Mouse (Mus musculus) erythroblast, embryonic 14.5 days (primary cell): ENCODE results near the gene Cdkn2aip.

Experiments used
- GATA1 ChIP-seq: IDR thresholded peaks from 2 replicates; pipeline ENCODE4 v1.6.1; 2012; ENCODE audit warnings: low read length, inconsistent platforms, mixed read lengths
- TAL1 ChIP-seq: IDR thresholded peaks from 3 replicates; pipeline ENCODE4 v1.6.1; 2012; ENCODE audit warnings: low read length, inconsistent platforms, mixed read lengths

- TF ChIP-seq TAL1 (no peak), GATA1 (no peak)
These were observed 50.5 kb downstream of the Cdkn2aip start for GRCm38 (mm10) chr8:47663201-47663600.
